Mouse (Mus musculus) hindbrain, embryonic 12.5 days (tissue): ENCODE data around the gene Celf5. TPM values are rescaled to one million over a fixed set of nuclear protein-coding genes. Genes with fewer than 3 reads are reported as not detected.
A peak's percentile ranks its signal among the peaks of the same experiment; 100 is the strongest.

Experiments
- ATAC-seq: fragments of 200-750 bp; cut with Nextera tagmentation; 2 replicates; pipeline ENCODE4 v1.8.0; 2017; ENCODE audit warnings: moderate TSS enrichment; ENCODE audit not compliant: low FRiP score
- H3K27ac ChIP-seq: fragments of 300-500 bp; sonication (generic); 2 replicates; pipeline ENCODE4 v1.5.1; 2016; ENCODE audit warnings: mild to moderate bottlenecking
- H3K27me3 ChIP-seq: fragments of 300-500 bp; sonication (generic); 2 replicates; pipeline ENCODE4 v1.6.1; 2016; ENCODE audit warnings: mild to moderate bottlenecking
- H3K36me3 ChIP-seq: fragments of 300-500 bp; sonication (generic); 2 replicates; pipeline ENCODE4 v1.6.1; 2016; ENCODE audit warnings: mild to moderate bottlenecking
- H3K4me1 ChIP-seq: fragments of 300-500 bp; sonication (generic); 2 replicates; pipeline ENCODE4 v1.6.1; 2016
- H3K4me2 ChIP-seq: fragments of 300-500 bp; sonication (generic); replicated peaks from 2 replicates; pipeline ENCODE4 v1.6.1; 2016; ENCODE audit warnings: mild to moderate bottlenecking
- H3K4me3 ChIP-seq: fragments of 300-500 bp; sonication (generic); 2 replicates; pipeline ENCODE4 v1.5.1; 2016; ENCODE audit warnings: mild to moderate bottlenecking
- H3K9ac ChIP-seq: fragments of 300-500 bp; sonication (generic); 2 replicates; pipeline ENCODE4 v1.6.1; 2016; ENCODE audit warnings: mild to moderate bottlenecking, moderate library complexity
- H3K9me3 ChIP-seq: fragments of 300-500 bp; sonication (generic); replicated peaks from 2 replicates; pipeline ENCODE4 v1.6.1; 2016; ENCODE audit warnings: mild to moderate bottlenecking
- WGBS: fragments of 180-500 bp; shearing (Covaris S2); methylation state at CpG from one replicate; pipeline ENCODE4 v1.1.7; 2016; 5-methylcytosine and 5-hydroxymethylcytosine counted together
- polyA plus RNA-seq: library from polyadenylated mRNA; unstranded; fragments of >200 nt; fragmentation: Nextera tagmentation; extraction: Ambion mirVana; gene quantifications from 2 replicates; pipeline ENCODE4 v1.2.1, GENCODE M21; 2016

Celf5 gene
- polyA plus RNA-seq, 1 experiment from 2014 or later = 37.1 TPM

DNA sequence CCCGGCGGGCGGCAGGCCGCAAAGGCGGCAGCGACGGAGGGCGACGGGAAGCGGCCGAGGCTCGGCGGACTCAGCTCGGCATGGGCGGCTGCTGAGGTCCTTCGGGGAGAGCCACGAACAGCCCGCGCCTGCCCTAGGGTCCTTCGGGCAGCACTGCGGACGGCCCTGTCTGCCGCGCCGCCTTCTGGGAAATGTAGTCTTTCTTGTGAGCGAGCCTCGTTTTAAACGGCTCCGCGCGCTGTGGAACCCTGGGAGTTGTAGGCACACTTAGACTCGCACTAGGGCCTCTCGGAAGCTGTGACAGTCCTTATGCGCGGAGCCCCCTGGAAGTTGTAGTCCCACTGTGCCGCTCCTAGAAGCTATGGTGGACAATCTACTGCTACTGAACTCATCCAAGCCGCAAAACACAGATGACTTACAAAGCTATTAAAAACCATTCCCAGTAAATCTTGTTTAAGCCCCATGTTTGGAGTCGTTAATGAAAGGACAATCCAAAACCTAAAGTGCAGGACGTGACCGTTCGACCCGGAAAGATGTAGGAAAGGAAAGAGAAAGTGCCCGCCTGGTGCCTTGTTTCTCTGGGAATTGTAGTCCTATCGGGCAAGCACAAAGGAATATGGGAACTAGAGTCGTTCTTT, 13.9 kb upstream of the Celf5 start, which contains the start of gene Ncln:
Gene Ncln, minus strand, starts transcription at position 129 of the 638 bp plus-strand sequence.
- H3K36me3 ChIP-seq = peaks cover 19% of the 10 kb centered on the region
- peak within 1 kb of the TSS; percentile 82 for H3K4me3 ChIP-seq
- H3K27ac ChIP-seq = peak within 1 kb of the TSS; percentile 45
- no peaks in the 10 kb centered on the region; the same call in 1 of the 2 replicates for H3K27me3 ChIP-seq
- peaks cover 26% of the 10 kb centered on the region for H3K4me1 ChIP-seq
- under 1% methylated on average over 45 of the region's 45 CpGs for WGBS
- peak within 1 kb of the TSS; percentile 96 for H3K4me2 ChIP-seq
- H3K9me3 ChIP-seq = no peaks in the 10 kb centered on the region
- peak within 1 kb of the TSS; percentile 82 for H3K9ac ChIP-seq
- peak; percentile 97 for ATAC-seq

DNA sequence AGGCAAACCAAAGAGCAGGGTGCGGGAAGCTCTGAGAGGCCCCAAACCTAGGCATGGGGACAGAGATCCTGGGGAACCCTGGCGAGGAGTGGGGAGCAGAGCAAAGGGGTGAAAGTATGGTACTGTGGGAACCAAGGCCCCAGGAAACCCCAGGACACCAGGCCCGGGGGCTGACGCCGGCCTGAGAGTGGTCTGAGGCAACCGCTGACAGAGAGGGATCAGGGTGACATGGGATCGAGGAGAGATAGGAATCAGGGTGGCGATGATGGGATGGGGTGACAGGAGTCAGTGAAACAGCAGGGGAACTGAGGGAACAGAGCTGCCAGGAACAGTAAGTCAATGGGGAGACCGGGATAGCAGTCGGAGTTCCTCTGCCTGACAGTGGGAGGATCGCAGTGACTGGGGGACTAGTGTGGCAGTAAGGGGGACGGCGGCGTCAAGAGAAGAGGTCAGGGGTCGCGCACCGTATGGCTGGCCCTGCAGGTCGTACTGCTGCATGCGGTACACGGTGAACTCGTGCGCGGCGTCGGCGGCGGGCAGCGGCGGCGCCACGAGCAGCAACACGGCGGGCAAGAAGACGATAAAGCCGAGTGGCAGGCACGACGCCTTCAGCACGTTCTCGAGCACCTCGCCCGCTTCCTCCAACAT, 13.2 kb upstream of the Celf5 start:
- Histone ChIP-seq H3K27ac (peak overlapping the region; percentile 45; the same call in 1 of the 2 replicates), H3K9ac (peak overlapping the region; percentile 82), H3K4me2 (peak overlapping the region; percentile 96), H3K4me3 (peak overlapping the region; percentile 82), H3K27me3 (no peaks in the 10 kb centered on the region; the same call in 1 of the 2 replicates), H3K4me1 (peaks cover 26% of the 10 kb centered on the region), H3K36me3 (peaks cover 26% of the 10 kb centered on the region), H3K9me3 (no peaks in the 10 kb centered on the region)
- peak; percentile 36 for ATAC-seq
- 2% methylated on average over 41 of the region's 41 CpGs for WGBS

DNA sequence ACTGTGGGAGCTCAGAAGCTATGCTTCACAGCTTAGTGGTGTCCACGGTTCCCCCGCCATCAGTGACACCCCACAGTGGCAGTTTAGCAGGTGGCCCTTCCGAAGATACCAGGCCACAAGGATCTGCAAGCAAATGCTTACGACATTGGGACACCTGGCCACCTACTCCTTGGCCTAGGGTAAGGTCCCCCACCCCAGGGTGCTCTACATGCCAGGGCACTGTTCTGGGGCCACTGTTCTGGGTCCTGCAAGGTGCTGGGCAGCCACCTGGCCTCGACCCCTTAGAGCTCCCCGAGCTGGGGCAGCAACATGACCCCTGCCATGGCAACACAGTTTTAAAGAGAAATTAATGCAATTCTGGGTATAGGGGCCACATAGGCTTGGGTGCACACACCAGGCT, 12.6 kb upstream of the Celf5 start:
- Histone ChIP-seq H3K9ac (peak overlapping the region; percentile 82), H3K4me2 (peak overlapping the region; percentile 96), H3K36me3 (peaks cover 32% of the 10 kb centered on the region), H3K27me3 (no peaks in the 10 kb centered on the region), H3K4me3 (peak overlapping the region; percentile 82), H3K4me1 (peaks cover 26% of the 10 kb centered on the region), H3K9me3 (no peaks in the 10 kb centered on the region), H3K27ac (no peak overlapping the region)
- no peak for ATAC-seq
- WGBS = 77% methylated on average over 6 of the region's 6 CpGs

DNA sequence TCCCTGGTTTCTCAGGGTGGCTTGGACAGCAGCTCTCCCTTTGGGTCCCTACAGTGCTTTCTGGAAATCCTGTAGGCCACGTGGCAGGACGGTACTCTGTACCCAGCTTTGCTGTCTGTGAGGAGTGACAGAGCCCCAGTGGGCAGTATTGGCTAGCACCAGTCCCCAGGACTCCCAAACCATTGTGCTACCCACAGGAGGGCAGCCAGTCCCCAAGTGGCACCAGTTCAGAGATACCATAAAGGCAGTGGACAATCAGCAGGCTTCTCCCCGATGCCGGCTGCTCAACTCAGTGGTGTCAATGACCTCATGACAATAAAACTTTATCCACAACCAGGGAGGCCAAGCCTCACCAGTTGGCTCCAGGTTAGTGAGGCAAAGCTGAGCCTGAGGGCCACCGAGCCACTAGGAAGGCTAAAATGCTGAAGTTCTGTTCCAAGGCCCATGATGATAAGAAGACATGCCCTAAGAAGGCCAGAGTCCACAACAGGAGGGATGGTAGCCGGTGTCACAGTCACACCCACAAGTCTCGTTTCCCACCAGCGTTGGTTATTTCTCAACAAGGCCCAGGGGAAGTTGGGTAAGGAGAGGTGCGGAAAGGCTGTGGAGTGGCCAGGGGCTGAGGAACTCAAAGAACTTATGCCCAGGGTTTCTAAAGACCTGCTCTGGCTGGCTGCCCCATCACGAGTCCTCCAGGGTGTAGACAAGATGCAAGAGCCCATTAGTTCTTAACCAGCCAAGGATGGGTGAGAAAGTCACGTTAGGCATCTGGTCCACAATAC, 11.9 kb upstream of the Celf5 start:
- Histone ChIP-seq H3K4me2 (peak overlapping the region; percentile 96), H3K4me3 (peak overlapping the region; percentile 82; the same call in 1 of the 2 replicates)
- WGBS = 90% methylated on average over 11 of the region's 11 CpGs

DNA sequence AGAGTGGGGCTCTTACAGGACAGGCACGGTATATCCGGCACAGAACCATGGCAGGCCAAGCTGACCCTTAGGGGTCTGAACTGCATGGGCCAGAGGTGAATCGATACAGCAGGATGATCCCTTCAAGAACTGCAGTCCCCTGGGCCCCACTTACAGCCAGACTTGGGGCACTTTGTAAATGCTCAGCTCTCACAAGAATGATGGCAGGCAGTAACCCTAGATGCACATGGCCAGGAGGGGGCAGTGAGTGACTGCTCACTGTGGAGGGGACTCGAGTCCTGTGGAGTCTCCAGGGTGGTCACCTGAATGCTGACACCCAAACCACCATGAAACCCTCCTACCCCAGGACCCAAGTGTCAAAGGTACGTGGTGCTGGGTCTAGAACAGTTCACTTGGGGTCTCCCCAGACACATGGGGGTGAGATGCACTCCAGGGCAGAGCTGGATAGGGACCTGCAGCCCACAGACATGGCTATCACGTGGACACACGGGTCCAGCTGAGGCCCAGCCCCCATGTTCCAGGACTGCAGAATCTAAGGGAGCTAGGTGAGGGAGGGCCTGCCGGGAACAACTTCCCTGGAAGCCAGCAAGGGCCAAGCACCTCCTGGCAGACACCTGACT, 11.2 kb upstream of the Celf5 start:
- no peak overlapping the region for H3K27ac ChIP-seq
- H3K27me3 ChIP-seq = no peaks in the 10 kb centered on the region
- H3K4me3 ChIP-seq = no peak overlapping the region
- no peak overlapping the region for H3K9ac ChIP-seq
- peaks cover 46% of the 10 kb centered on the region for H3K36me3 ChIP-seq
- 86% methylated on average over 8 of the region's 8 CpGs for WGBS
- H3K9me3 ChIP-seq = no peaks in the 10 kb centered on the region
- H3K4me1 ChIP-seq = peaks cover 26% of the 10 kb centered on the region
- ATAC-seq = no peak
- no peak overlapping the region for H3K4me2 ChIP-seq

More for the DNA sequence above, 11.9 kb upstream of the Celf5 start:
- H3K4me1 ChIP-seq = peaks cover 26% of the 10 kb centered on the region
- ATAC-seq = no peak
- H3K27me3 ChIP-seq = no peaks in the 10 kb centered on the region
- H3K9ac ChIP-seq = peak overlapping the region; percentile 82; the same call in 1 of the 2 replicates
- H3K9me3 ChIP-seq = no peaks in the 10 kb centered on the region
- H3K36me3 ChIP-seq = peaks cover 39% of the 10 kb centered on the region
- no peak overlapping the region for H3K27ac ChIP-seq

DNA sequence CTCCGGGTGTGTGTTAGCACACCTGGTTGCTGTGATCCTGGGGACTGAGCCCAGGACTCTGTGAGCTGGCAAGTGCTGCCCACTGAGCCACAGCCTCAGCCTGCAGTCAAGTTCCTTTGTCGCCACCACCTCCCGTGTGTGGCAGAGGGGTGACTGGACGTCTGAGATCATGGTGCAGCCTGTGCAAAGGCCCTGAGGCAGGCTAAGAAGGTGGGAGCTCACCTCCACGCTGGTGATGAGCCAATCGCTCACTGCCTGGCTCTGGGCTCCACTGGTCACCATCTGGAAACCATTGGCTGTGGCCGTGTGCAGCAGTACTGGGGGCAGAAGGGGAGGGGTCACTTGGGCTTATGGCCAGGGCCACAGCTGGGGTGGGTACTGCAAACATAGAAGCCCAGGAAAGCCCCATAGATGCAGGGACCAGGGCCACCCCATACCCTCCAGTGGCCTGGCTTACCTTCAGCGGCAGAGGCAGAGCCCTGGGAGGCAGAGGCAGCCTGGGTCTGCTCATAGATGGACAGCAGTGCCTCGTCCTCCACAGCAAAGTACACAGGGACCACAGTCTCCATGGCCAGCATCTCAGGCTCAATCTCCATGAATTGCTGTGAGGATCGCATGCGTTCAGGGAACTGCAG, 10.2 kb upstream of the Celf5 start:
- H3K27ac ChIP-seq = no peak overlapping the region
- peaks cover 56% of the 10 kb centered on the region for H3K36me3 ChIP-seq
- WGBS = 87% methylated on average over 11 of the region's 11 CpGs
- H3K4me1 ChIP-seq = peaks cover 26% of the 10 kb centered on the region
- ATAC-seq = no peak
- no peaks in the 10 kb centered on the region for H3K9me3 ChIP-seq
- no peaks in the 10 kb centered on the region for H3K27me3 ChIP-seq
- no peak overlapping the region for H3K9ac ChIP-seq
- no peak overlapping the region for H3K4me2 ChIP-seq
- no peak overlapping the region for H3K4me3 ChIP-seq

DNA sequence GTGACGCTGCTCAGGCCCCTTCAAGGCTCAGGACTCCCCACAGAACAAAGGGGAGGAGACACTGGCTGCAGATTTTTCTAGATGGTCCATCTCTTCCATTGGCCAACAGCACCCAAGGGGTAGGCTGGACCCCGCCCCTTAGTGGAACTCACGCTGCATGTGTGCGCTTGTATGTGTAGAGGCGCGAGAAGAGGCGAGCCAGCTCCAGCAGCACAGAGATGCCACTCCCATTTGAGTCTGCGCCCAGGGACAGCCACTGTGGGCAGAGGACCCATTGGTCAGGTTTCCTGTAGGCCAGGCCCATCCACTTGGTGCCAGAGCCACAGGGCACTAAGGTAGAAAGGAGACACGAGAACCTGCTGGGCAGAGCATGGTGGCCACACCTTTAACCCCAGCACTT, 8.5 kb upstream of the Celf5 start:
- ATAC-seq = no peak
- Histone ChIP-seq H3K4me2 (no peak overlapping the region), H3K9me3 (no peaks in the 10 kb centered on the region), H3K27ac (no peak overlapping the region), H3K4me1 (peaks cover 20% of the 10 kb centered on the region), H3K27me3 (no peaks in the 10 kb centered on the region), H3K36me3 (peaks cover 73% of the 10 kb centered on the region), H3K9ac (no peak overlapping the region), H3K4me3 (no peak overlapping the region)
- 95% methylated on average over 9 of the region's 9 CpGs for WGBS

DNA sequence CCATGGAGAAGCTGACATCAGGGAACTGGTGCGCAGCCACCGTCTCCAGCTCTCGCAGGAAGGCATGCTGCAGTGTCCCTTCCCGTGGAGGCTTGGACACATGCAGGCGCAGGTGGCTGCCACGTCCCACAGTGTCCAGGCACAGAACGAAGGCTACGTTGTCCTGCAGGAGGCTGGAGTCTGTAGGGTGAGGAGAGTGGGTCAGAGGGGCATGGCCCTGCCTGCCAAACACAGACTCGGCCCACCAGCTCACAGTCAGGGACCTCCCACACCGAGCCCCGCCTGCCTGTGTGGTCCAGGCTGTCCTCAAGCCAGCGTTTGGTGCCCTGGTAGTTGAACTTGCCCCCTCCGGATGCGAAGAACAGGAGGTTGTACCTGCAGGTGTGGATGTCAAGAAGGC, 7.4 kb upstream of the Celf5 start:
- no peak for ATAC-seq
- peaks cover 75% of the 10 kb centered on the region for H3K36me3 ChIP-seq
- H3K9ac ChIP-seq = no peak overlapping the region
- peaks cover 15% of the 10 kb centered on the region for H3K4me1 ChIP-seq
- no peaks in the 10 kb centered on the region for H3K9me3 ChIP-seq
- no peak overlapping the region for H3K4me2 ChIP-seq
- no peaks in the 10 kb centered on the region for H3K27me3 ChIP-seq
- 83% methylated on average over 14 of the region's 14 CpGs for WGBS
- no peak overlapping the region for H3K27ac ChIP-seq
- H3K4me3 ChIP-seq = no peak overlapping the region

DNA sequence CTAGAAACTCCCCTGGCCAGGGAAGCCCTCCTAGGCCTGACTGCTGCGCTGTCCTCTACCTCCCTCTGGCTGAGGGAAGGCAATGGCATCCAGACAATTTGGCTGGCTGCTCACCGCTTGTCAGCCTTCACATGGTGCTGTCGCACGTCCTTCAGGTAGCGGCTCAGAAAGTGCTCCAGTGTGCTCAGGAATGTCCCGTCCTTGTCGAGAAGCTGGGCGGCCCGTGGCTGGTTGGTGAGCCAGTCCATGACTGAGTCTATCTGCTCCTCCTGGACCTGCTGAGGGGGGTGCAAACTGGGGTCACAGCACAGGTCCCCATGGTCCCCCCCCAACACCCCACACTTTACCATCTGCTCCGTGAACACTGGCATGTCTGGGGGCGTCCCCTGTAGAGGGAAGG, 5.6 kb upstream of the Celf5 start:
- no peaks in the 10 kb centered on the region for H3K9me3 ChIP-seq
- peaks cover 73% of the 10 kb centered on the region for H3K36me3 ChIP-seq
- no peak overlapping the region for H3K4me2 ChIP-seq
- 85% methylated on average over 11 of the region's 11 CpGs for WGBS
- ATAC-seq = no peak
- H3K4me1 ChIP-seq = peaks cover 13% of the 10 kb centered on the region
- H3K27ac ChIP-seq = no peak overlapping the region
- no peaks in the 10 kb centered on the region for H3K27me3 ChIP-seq
- no peak overlapping the region for H3K9ac ChIP-seq
- H3K4me3 ChIP-seq = no peak overlapping the region

DNA sequence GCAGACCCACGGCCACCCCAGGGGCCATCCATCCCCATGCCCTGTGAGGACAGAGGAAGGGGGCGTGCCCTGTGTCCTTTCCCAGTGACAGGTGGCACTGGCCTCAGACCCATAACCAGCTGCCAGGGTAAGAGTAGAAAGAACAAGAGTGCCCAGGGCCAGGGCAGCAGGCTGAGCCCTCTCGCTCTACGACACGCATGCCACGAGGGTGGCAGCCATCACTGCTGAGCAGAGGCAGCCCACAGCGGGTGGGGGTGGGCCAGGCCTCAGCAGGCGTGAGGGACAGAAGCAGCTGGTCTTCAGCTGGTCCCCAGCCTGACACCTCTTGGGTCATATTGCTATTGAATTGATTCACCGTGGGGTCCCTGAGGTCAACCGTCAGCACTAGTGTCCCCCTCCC, 4.0 kb upstream of the Celf5 start:
- Histone ChIP-seq H3K36me3 (peaks cover 57% of the 10 kb centered on the region), H3K9me3 (no peaks in the 10 kb centered on the region), H3K4me1 (peaks cover 23% of the 10 kb centered on the region), H3K4me3 (no peak overlapping the region), H3K27me3 (peaks cover 12% of the 10 kb centered on the region), H3K4me2 (no peak overlapping the region), H3K27ac (no peak overlapping the region; the same call in 1 of the 2 replicates), H3K9ac (no peak overlapping the region)
- WGBS = 82% methylated on average over 10 of the region's 10 CpGs
- no peak for ATAC-seq

DNA sequence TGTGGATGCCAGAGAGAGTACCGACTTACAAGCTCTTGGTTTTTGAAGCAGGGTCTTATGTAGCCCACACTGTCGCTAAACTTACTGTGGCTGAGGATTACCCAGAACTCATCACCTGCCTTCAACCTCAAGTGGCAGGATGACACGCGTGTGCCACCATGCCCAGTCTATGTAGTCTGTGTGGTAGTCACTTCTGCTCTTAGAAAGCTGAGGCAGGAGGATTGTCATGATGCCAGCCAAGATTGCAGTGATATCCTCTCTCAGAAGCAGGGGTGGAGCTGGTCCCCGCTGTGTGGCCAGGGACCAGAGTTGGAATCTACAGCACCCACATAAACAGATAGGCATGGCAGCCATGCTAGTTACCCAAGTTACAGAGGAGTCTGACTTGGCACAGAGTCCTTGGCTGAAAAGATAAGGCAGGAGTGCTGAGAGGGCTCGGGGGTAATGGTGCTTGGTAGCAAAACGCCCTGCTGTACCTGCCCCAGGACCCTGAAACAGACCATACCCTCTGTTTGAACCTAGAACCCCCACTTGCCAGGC, 3.0 kb upstream of the Celf5 start:
- ATAC-seq = no peak
- Histone ChIP-seq H3K27me3 (peaks cover 19% of the 10 kb centered on the region), H3K36me3 (peaks cover 48% of the 10 kb centered on the region), H3K4me1 (peaks cover 31% of the 10 kb centered on the region), H3K4me2 (no peak overlapping the region), H3K27ac (no peak overlapping the region), H3K4me3 (no peak overlapping the region), H3K9ac (no peak overlapping the region), H3K9me3 (no peaks in the 10 kb centered on the region)
- WGBS = 77% methylated on average over 7 of the region's 7 CpGs
